Mouse (Mus musculus): ENCODE measurements around the gene Foxl1. TPM values are rescaled to one million over a fixed set of nuclear protein-coding genes. Genes with fewer than 3 reads are reported as not detected.

Gene Foxl1
- polyA plus RNA-seq, 1 experiment from 2014 or later: 1.2 TPM

- Histone ChIP-seq H3K4me1 (ENCODE audit: control insufficient read depth, insufficient read depth, low read length) (peaks cover 13% of the 10 kb centered on the region), H3K4me2 (peak overlapping the region; percentile 91), H3K27ac (ENCODE audit: low read depth, low read length) (peak overlapping the region; percentile 97), H3K9me3 (replicated peaks; ENCODE audit: control insufficient read depth, low read length) (no peaks in the 10 kb centered on the region), H3K9ac (ENCODE audit: low read depth, low read length) (peak overlapping the region; percentile 86), H3K4me3 (ENCODE audit: low read depth, low read length) (peak overlapping the region; percentile 75), H3K27me3 (ENCODE audit: control insufficient read depth, insufficient read depth, low read length) (peaks cover 81% of the 10 kb centered on the region), H3K36me3 (ENCODE audit: control insufficient read depth, insufficient read depth, low read length) (no peaks in the 10 kb centered on the region)
- under 1% methylated on average over 28 of the region's 28 CpGs for WGBS (ENCODE audit: insufficient replicate concordance)
- ATAC-seq (replicated peaks; ENCODE audit: insufficient number of reproducible peaks, low FRiP score, low TSS enrichment): no peak
Measured at GRCm38 (mm10) chr8:121117906-121118305, 9.8 kb upstream of the Foxl1 start.

- Histone ChIP-seq H3K4me2 (peak overlapping the region; percentile 91), H3K27ac (ENCODE audit: low read depth, low read length) (peak overlapping the region; percentile 97), H3K9ac (ENCODE audit: low read depth, low read length) (peak overlapping the region; percentile 86), H3K4me1 (ENCODE audit: control insufficient read depth, insufficient read depth, low read length) (peaks cover 9% of the 10 kb centered on the region), H3K4me3 (ENCODE audit: low read depth, low read length) (peak overlapping the region; percentile 75), H3K9me3 (replicated peaks; ENCODE audit: control insufficient read depth, low read length) (no peaks in the 10 kb centered on the region), H3K27me3 (ENCODE audit: control insufficient read depth, insufficient read depth, low read length) (peaks cover 81% of the 10 kb centered on the region), H3K36me3 (ENCODE audit: control insufficient read depth, insufficient read depth, low read length) (no peaks in the 10 kb centered on the region)
- no peak for ATAC-seq (replicated peaks; ENCODE audit: insufficient number of reproducible peaks, low FRiP score, low TSS enrichment)
- 3% methylated on average over 18 of the region's 18 CpGs for WGBS (ENCODE audit: insufficient replicate concordance)
Measured at GRCm38 (mm10) chr8:121118634-121119420, 8.9 kb upstream of the Foxl1 start.

GRCm38 (mm10) chr8:121119635-121120455 is 7.9 kb upstream of the Foxl1 start:
- no peak for ATAC-seq (replicated peaks; ENCODE audit: insufficient number of reproducible peaks, low FRiP score, low TSS enrichment)
- Histone ChIP-seq H3K36me3 (ENCODE audit: control insufficient read depth, insufficient read depth, low read length) (no peaks in the 10 kb centered on the region), H3K4me3 (ENCODE audit: low read depth, low read length) (peak overlapping the region; percentile 75), H3K27me3 (ENCODE audit: control insufficient read depth, insufficient read depth, low read length) (peaks cover 81% of the 10 kb centered on the region), H3K9me3 (replicated peaks; ENCODE audit: control insufficient read depth, low read length) (no peaks in the 10 kb centered on the region), H3K4me1 (ENCODE audit: control insufficient read depth, insufficient read depth, low read length) (peaks cover 14% of the 10 kb centered on the region), H3K4me2 (peak overlapping the region; percentile 91), H3K9ac (ENCODE audit: low read depth, low read length) (peak overlapping the region; percentile 86), H3K27ac (ENCODE audit: low read depth, low read length) (peak overlapping the region; percentile 97)
- WGBS (ENCODE audit: insufficient replicate concordance): 15% methylated on average over 12 of the region's 12 CpGs

DNA sequence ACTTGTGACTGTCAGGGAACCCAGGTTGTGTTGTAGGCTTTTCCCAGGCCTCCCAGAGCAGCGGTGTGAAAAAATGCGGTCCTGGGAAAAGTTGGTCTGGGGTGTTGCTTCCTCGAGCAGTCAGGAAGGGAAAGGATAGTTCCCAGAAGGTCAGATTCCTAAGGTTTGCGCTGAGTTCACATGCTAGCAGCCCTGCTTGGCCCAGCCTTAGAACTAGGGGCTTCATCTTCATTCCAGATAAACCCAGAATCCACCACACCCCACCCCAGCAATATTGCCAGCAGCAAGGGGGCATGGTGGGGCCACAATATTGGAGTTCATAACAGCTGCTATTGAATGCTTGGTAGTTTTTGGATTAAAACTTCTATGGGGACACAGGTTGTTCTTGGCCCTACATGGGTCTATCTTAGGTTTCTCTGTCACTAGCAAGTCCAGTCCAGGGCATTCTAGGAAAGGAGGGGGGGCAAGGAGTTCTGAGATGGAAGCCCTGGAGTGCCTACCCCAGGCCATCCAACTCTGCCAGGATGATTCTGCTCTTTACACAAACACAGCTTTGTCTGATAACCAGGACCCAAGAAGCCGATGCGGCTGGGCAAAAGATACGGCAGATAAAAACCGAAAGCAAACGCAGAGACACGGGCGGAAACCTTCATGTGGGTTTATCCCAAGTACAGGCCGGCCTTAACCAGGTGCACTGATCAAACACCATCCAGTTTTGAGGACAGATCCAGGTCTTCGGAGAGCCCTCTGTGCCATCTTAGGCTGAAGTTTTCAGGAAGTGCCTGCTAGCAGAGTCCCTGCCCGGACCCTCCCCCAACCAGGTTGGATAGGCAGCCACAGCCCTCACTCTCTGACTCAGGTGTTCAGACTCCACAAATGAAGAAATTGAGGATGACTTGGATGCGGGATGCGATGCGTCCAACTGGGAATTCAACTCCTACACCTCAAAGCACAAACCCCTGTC is 7.0 kb upstream of the Foxl1 start:
- Histone ChIP-seq H3K36me3 (ENCODE audit: control insufficient read depth, insufficient read depth, low read length) (no peaks in the 10 kb centered on the region), H3K4me3 (ENCODE audit: low read depth, low read length) (peak overlapping the region; percentile 75), H3K4me1 (ENCODE audit: control insufficient read depth, insufficient read depth, low read length) (peaks cover 20% of the 10 kb centered on the region), H3K9ac (ENCODE audit: low read depth, low read length) (peak overlapping the region; percentile 86), H3K4me2 (peak overlapping the region; percentile 91), H3K27me3 (ENCODE audit: control insufficient read depth, insufficient read depth, low read length) (peaks cover 77% of the 10 kb centered on the region), H3K9me3 (replicated peaks; ENCODE audit: control insufficient read depth, low read length) (no peaks in the 10 kb centered on the region), H3K27ac (ENCODE audit: low read depth, low read length) (peak overlapping the region; percentile 41; the same call in 1 of the 2 replicates)
- WGBS (ENCODE audit: insufficient replicate concordance): 16% methylated on average over 17 of the region's 17 CpGs
- no peak for ATAC-seq (replicated peaks; ENCODE audit: insufficient number of reproducible peaks, low FRiP score, low TSS enrichment)

- peaks cover 26% of the 10 kb centered on the region for H3K4me1 ChIP-seq (ENCODE audit: control insufficient read depth, insufficient read depth, low read length)
- no peak overlapping the region for H3K9ac ChIP-seq (ENCODE audit: low read depth, low read length)
- peak overlapping the region; percentile 91 for H3K4me2 ChIP-seq
- H3K27ac ChIP-seq (ENCODE audit: low read depth, low read length): peak overlapping the region; percentile 10; the same call in 1 of the 2 replicates
- peaks cover 78% of the 10 kb centered on the region for H3K27me3 ChIP-seq (ENCODE audit: control insufficient read depth, insufficient read depth, low read length)
- H3K36me3 ChIP-seq (ENCODE audit: control insufficient read depth, insufficient read depth, low read length): no peaks in the 10 kb centered on the region
- no peaks in the 10 kb centered on the region for H3K9me3 ChIP-seq (replicated peaks; ENCODE audit: control insufficient read depth, low read length)
- 0 out of 2 replicates have a peak overlapping the region, but pooled peaks have one; percentile 75 for H3K4me3 ChIP-seq (ENCODE audit: low read depth, low read length)
- ATAC-seq (replicated peaks; ENCODE audit: insufficient number of reproducible peaks, low FRiP score, low TSS enrichment): no peak
- 39% methylated on average over 8 of the region's 8 CpGs for WGBS (ENCODE audit: insufficient replicate concordance)
Measured at GRCm38 (mm10) chr8:121121704-121122103, 6.0 kb upstream of the Foxl1 start.

GRCm38 (mm10) chr8:121122368-121122767 is 5.4 kb upstream of the Foxl1 start:
- H3K4me2 ChIP-seq: peak overlapping the region; percentile 21; the same call in 1 of the 2 replicates
- H3K9me3 ChIP-seq (replicated peaks; ENCODE audit: control insufficient read depth, low read length): no peaks in the 10 kb centered on the region
- H3K4me3 ChIP-seq (ENCODE audit: low read depth, low read length): no peak overlapping the region
- H3K27ac ChIP-seq (ENCODE audit: low read depth, low read length): no peak overlapping the region
- peaks cover 77% of the 10 kb centered on the region for H3K27me3 ChIP-seq (ENCODE audit: control insufficient read depth, insufficient read depth, low read length)
- H3K36me3 ChIP-seq (ENCODE audit: control insufficient read depth, insufficient read depth, low read length): no peaks in the 10 kb centered on the region
- 21% methylated on average over 7 of the region's 7 CpGs for WGBS (ENCODE audit: insufficient replicate concordance)
- H3K4me1 ChIP-seq (ENCODE audit: control insufficient read depth, insufficient read depth, low read length): peaks cover 25% of the 10 kb centered on the region
- no peak for ATAC-seq (replicated peaks; ENCODE audit: insufficient number of reproducible peaks, low FRiP score, low TSS enrichment)
- no peak overlapping the region for H3K9ac ChIP-seq (ENCODE audit: low read depth, low read length)

DNA sequence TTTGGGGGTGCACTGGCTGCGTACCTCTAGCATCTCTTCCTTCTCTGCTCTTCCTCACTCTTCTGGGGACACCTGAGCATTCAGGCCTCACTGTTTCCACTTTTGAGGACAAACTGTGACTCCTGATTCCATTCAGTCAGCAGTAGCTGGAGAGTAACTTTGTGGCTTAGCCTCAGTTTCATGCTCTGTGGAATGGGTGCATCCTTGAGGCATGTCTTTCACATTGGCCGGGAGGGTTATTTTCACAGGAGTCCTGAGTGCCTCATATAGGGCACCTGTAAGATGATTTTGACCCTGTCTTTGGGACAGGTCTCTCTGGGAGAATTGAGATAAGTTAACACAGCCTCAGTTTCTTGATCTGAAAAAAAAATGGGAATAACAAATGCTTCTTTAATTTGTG is 4.6 kb upstream of the Foxl1 start:
- peaks cover 27% of the 10 kb centered on the region for H3K4me1 ChIP-seq (ENCODE audit: control insufficient read depth, insufficient read depth, low read length)
- no peak overlapping the region for H3K4me2 ChIP-seq
- H3K9me3 ChIP-seq (replicated peaks; ENCODE audit: control insufficient read depth, low read length): no peaks in the 10 kb centered on the region
- WGBS (ENCODE audit: insufficient replicate concordance): 78% methylated on average over 2 of the region's 2 CpGs
- H3K27ac ChIP-seq (ENCODE audit: low read depth, low read length): no peak overlapping the region
- peaks cover 75% of the 10 kb centered on the region for H3K27me3 ChIP-seq (ENCODE audit: control insufficient read depth, insufficient read depth, low read length)
- H3K4me3 ChIP-seq (ENCODE audit: low read depth, low read length): no peak overlapping the region
- no peak overlapping the region for H3K9ac ChIP-seq (ENCODE audit: low read depth, low read length)
- H3K36me3 ChIP-seq (ENCODE audit: control insufficient read depth, insufficient read depth, low read length): no peaks in the 10 kb centered on the region
- no peak for ATAC-seq (replicated peaks; ENCODE audit: insufficient number of reproducible peaks, low FRiP score, low TSS enrichment)
